Mouse (Mus musculus) lung, embryonic 15.5 days (tissue): Measurements from ENCODE around the gene Neurl4. TPM values are rescaled to one million over a fixed set of nuclear protein-coding genes. Genes with fewer than 3 reads are reported as not detected.

ENCODE experiments used
- ATAC-seq: fragments of 200-750 bp; cut with Nextera tagmentation; 2 replicates; pipeline ENCODE4 v1.8.0; 2017; ENCODE audit warnings: moderate number of reproducible peaks, borderline replicate concordance; ENCODE audit not compliant: low FRiP score, low TSS enrichment; ENCODE audit errors: extremely low read depth
- H3K27ac ChIP-seq: fragments of 300-500 bp; sonication (generic); 2 replicates; pipeline ENCODE4 v1.5.1; 2015; ENCODE audit warnings: moderate library complexity, mild to moderate bottlenecking, inconsistent platforms
- H3K27me3 ChIP-seq: fragments of 300-500 bp; sonication (generic); 2 replicates; pipeline ENCODE4 v1.6.1; 2015; ENCODE audit warnings: inconsistent platforms
- H3K36me3 ChIP-seq: fragments of 300-500 bp; sonication (generic); 2 replicates; pipeline ENCODE4 v1.6.1; 2015; ENCODE audit warnings: inconsistent platforms
- H3K4me1 ChIP-seq: fragments of 300-500 bp; sonication (generic); 2 replicates; pipeline ENCODE4 v1.6.1; 2015; ENCODE audit warnings: inconsistent platforms
- H3K4me2 ChIP-seq: fragments of 300-500 bp; sonication (generic); 2 replicates; pipeline ENCODE4 v1.6.1; 2015; ENCODE audit warnings: inconsistent platforms, mild to moderate bottlenecking, moderate library complexity
- H3K4me3 ChIP-seq: fragments of 300-500 bp; sonication (generic); 2 replicates; pipeline ENCODE4 v1.5.1; 2015; ENCODE audit warnings: mild to moderate bottlenecking, inconsistent platforms
- H3K9ac ChIP-seq: fragments of 300-500 bp; sonication (generic); 2 replicates; pipeline ENCODE4 v1.6.1; 2015; ENCODE audit warnings: inconsistent platforms
- H3K9me3 ChIP-seq: fragments of 300-500 bp; sonication (generic); 2 replicates; pipeline ENCODE4 v1.6.1; 2016; ENCODE audit warnings: inconsistent platforms
- WGBS: fragments of 180-500 bp; shearing (Covaris S2); methylation state at CpG from one replicate; pipeline ENCODE4 v1.1.7; 2015; 5-methylcytosine and 5-hydroxymethylcytosine counted together
- polyA plus RNA-seq: library from polyadenylated mRNA; unstranded; fragments of >200 nt; fragmentation: Nextera tagmentation; extraction: Ambion mirVana; gene quantifications from 2 replicates; pipeline ENCODE4 v1.2.1, GENCODE M21; 2015

The Neurl4 gene
- polyA plus RNA-seq, 1 experiment from 2014 or later, result 7.1 TPM

- peaks cover 38% of the 10 kb centered on the region for H3K4me1 ChIP-seq
Measured at GRCm38 (mm10) chr11:69883527-69884151, 17.2 kb upstream of the Neurl4 start.

GRCm38 (mm10) chr11:69884240-69884639, 16.6 kb upstream of the Neurl4 start:
- Histone ChIP-seq H3K27me3 (no peaks in the 10 kb centered on the region), H3K4me2 (peak overlapping the region; percentile 19), H3K4me3 (no peak overlapping the region), H3K4me1 (peaks cover 32% of the 10 kb centered on the region), H3K9ac (no peak overlapping the region), H3K36me3 (no peaks in the 10 kb centered on the region), H3K27ac (0 out of 2 replicates have a peak overlapping the region, but pooled peaks have one; percentile 32), H3K9me3 (no peaks in the 10 kb centered on the region)
- 43% methylated on average over 9 of the region's 9 CpGs for WGBS
- no peak for ATAC-seq

More at GRCm38 (mm10) chr11:69883527-69884151, 17.2 kb upstream of the Neurl4 start:
- Histone ChIP-seq H3K9ac (no peak overlapping the region), H3K27me3 (no peaks in the 10 kb centered on the region), H3K36me3 (no peaks in the 10 kb centered on the region), H3K9me3 (no peaks in the 10 kb centered on the region), H3K4me2 (no peak overlapping the region), H3K4me3 (no peak overlapping the region), H3K27ac (0 out of 2 replicates have a peak overlapping the region, but pooled peaks have one; percentile 32)
- ATAC-seq, result no peak
- 75% methylated on average over 8 of the region's 8 CpGs for WGBS

GRCm38 (mm10) chr11:69884663-69885062, 16.2 kb upstream of the Neurl4 start:
- peak overlapping the region; percentile 19 for H3K4me2 ChIP-seq
- no peak overlapping the region for H3K4me3 ChIP-seq
- no peak for ATAC-seq
- peaks cover 28% of the 10 kb centered on the region for H3K4me1 ChIP-seq
- no peaks in the 10 kb centered on the region for H3K36me3 ChIP-seq
- no peaks in the 10 kb centered on the region for H3K9me3 ChIP-seq
- WGBS, result 70% methylated on average over 8 of the region's 8 CpGs
- no peaks in the 10 kb centered on the region for H3K27me3 ChIP-seq
- H3K27ac ChIP-seq, result 0 out of 2 replicates have a peak overlapping the region, but pooled peaks have one; percentile 32
- no peak overlapping the region for H3K9ac ChIP-seq

GRCm38 (mm10) chr11:69886907-69887635, 13.8 kb upstream of the Neurl4 start:
- H3K9ac ChIP-seq, result no peak overlapping the region
- WGBS, result 55% methylated on average over 8 of the region's 8 CpGs
- no peaks in the 10 kb centered on the region for H3K27me3 ChIP-seq
- no peak overlapping the region for H3K27ac ChIP-seq
- no peak overlapping the region for H3K4me3 ChIP-seq
- no peak overlapping the region for H3K4me2 ChIP-seq
- no peaks in the 10 kb centered on the region for H3K36me3 ChIP-seq
- ATAC-seq, result no peak
- no peaks in the 10 kb centered on the region for H3K9me3 ChIP-seq
- H3K4me1 ChIP-seq, result peaks cover 23% of the 10 kb centered on the region

DNA sequence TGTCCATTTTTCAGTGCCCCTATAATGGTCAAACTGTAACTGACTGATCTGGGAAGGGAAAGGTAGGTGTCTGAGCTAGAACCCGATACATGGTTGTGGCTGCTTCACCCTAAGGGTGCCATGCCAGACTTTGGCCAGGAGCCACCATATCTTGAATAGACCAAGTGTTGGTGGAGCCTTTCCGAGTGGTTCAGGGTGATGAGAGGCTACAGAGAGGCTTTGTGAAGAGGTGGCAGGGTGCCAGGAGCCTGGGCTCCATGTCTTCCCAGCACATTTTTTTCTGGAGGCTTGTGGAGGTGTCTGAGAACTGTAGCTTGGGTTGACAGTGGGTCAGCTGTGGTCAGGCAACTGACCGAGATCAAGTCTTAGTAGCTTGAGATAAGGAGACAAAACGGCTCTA, 9.4 kb upstream of the Neurl4 start:
- 29% methylated on average over 4 of the region's 4 CpGs for WGBS
- Histone ChIP-seq H3K4me3 (no peak overlapping the region), H3K4me2 (no peak overlapping the region), H3K27ac (0 out of 2 replicates have a peak overlapping the region, but pooled peaks have one; percentile 39), H3K9me3 (no peaks in the 10 kb centered on the region), H3K9ac (no peak overlapping the region), H3K27me3 (no peaks in the 10 kb centered on the region), H3K4me1 (peaks cover 14% of the 10 kb centered on the region), H3K36me3 (no peaks in the 10 kb centered on the region)
- 0 out of 2 replicates have a peak, but pooled peaks have one; percentile 29 for ATAC-seq

GRCm38 (mm10) chr11:69894671-69895070, 6.2 kb upstream of the Neurl4 start:
- H3K4me2 ChIP-seq, result no peak overlapping the region; the same call in 1 of the 2 replicates
- no peaks in the 10 kb centered on the region for H3K9me3 ChIP-seq
- no peak overlapping the region for H3K27ac ChIP-seq
- no peaks in the 10 kb centered on the region for H3K36me3 ChIP-seq
- peaks cover 21% of the 10 kb centered on the region for H3K4me1 ChIP-seq
- no peak overlapping the region for H3K9ac ChIP-seq
- no peaks in the 10 kb centered on the region for H3K27me3 ChIP-seq
- no peak overlapping the region for H3K4me3 ChIP-seq
- 76% methylated on average over 5 of the region's 5 CpGs for WGBS
- no peak for ATAC-seq

- Histone ChIP-seq H3K9ac (no peak within 1 kb of the TSS), H3K27ac (no peak within 1 kb of the TSS)
- ATAC-seq, result no peak
Measured at GRCm38 (mm10) chr11:69895291-69895690, 5.6 kb upstream of the Neurl4 start, which contains the start of gene Acap1. Acap1 (minus strand) TSS chr11:69895539.

DNA sequence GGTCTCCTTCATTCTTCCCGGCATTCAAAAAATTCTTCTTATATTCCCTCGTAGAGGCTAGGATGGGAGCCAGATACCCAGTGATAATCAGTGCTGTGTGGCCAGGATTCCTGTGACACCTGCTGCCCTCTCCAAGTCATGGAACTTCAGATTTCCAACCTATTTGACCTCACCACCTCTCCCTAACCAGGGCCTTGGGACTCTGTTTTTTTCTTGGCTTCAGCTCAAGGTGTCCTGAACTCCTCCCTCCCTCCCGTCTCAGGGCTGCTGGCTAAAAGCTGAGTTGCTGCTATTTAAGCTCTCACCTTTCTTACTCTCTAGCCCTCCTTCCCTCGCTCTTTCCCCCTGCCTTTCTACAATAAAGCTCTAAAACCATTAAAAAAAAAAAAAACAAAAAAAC, 1.0 kb upstream of the Neurl4 start:
- Histone ChIP-seq H3K9ac (peak overlapping the region; percentile 77), H3K36me3 (peaks cover 15% of the 10 kb centered on the region), H3K4me2 (peak overlapping the region; percentile 95), H3K9me3 (no peaks in the 10 kb centered on the region), H3K4me3 (peak overlapping the region; percentile 88), H3K4me1 (peaks cover 26% of the 10 kb centered on the region), H3K27ac (peak overlapping the region; percentile 98), H3K27me3 (no peaks in the 10 kb centered on the region)
- no peak for ATAC-seq
- 9% methylated on average over 4 of the region's 4 CpGs for WGBS

More at GRCm38 (mm10) chr11:69895291-69895690, 5.6 kb upstream of the Neurl4 start, which contains the start of gene Acap1:
- H3K9me3 ChIP-seq, result no peaks in the 10 kb centered on the region
- WGBS, result 59% methylated on average over 4 of the region's 4 CpGs
- peaks cover 24% of the 10 kb centered on the region for H3K4me1 ChIP-seq
- H3K4me3 ChIP-seq, result no peak within 1 kb of the TSS
- H3K4me2 ChIP-seq, result no peak within 1 kb of the TSS; the same call in 1 of the 2 replicates
- no peaks in the 10 kb centered on the region for H3K27me3 ChIP-seq
- no peaks in the 10 kb centered on the region for H3K36me3 ChIP-seq

- under 1% methylated on average over 42 of the region's 42 CpGs for WGBS
- no peaks in the 10 kb centered on the region for H3K9me3 ChIP-seq
Measured at GRCm38 (mm10) chr11:69901406-69901846, 554 bp downstream of the Neurl4 start.

GRCm38 (mm10) chr11:69901993-69902392, 1.1 kb downstream of the Neurl4 start:
- under 1% methylated on average over 39 of the region's 39 CpGs for WGBS
- ATAC-seq, result no peak; the same call in 1 of the 2 replicates
- no peaks in the 10 kb centered on the region for H3K9me3 ChIP-seq
- H3K9ac ChIP-seq, result peak overlapping the region; percentile 77
- peak overlapping the region; percentile 88 for H3K4me3 ChIP-seq
- H3K36me3 ChIP-seq, result peaks cover 35% of the 10 kb centered on the region
- peak overlapping the region; percentile 95 for H3K4me2 ChIP-seq
- peaks cover 26% of the 10 kb centered on the region for H3K4me1 ChIP-seq
- H3K27ac ChIP-seq, result peak overlapping the region; percentile 98
- H3K27me3 ChIP-seq, result no peaks in the 10 kb centered on the region

More at GRCm38 (mm10) chr11:69901406-69901846, 554 bp downstream of the Neurl4 start:
- Histone ChIP-seq H3K4me3 (peak overlapping the region; percentile 88), H3K27me3 (no peaks in the 10 kb centered on the region), H3K36me3 (peaks cover 30% of the 10 kb centered on the region), H3K9ac (peak overlapping the region; percentile 77), H3K4me1 (peaks cover 26% of the 10 kb centered on the region), H3K27ac (peak overlapping the region; percentile 98), H3K4me2 (peak overlapping the region; percentile 95)
- ATAC-seq, result peak; percentile 80

DNA sequence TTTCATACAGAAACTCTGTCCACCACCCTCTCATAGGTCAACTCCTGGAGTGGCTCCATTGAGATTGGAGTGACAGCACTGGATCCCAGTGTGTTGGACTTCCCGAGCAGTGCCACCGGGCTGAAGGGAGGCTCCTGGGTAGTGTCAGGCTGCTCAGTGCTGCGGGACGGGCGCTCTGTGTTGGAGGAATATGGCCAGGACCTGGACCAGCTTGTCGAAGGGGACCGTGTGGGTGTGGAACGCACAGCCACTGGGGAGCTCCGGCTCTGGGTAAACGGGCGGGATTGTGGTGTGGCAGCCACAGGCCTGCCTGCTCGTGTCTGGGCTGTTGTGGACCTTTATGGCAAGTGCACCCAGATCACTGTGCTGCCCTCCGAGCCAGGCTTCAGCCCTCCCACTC, 2.1 kb downstream of the Neurl4 start:
- Histone ChIP-seq H3K27ac (no peak overlapping the region), H3K4me2 (peak overlapping the region; percentile 95), H3K4me1 (peaks cover 26% of the 10 kb centered on the region), H3K27me3 (no peaks in the 10 kb centered on the region), H3K4me3 (peak overlapping the region; percentile 88), H3K36me3 (peaks cover 45% of the 10 kb centered on the region), H3K9ac (peak overlapping the region; percentile 77; the same call in 1 of the 2 replicates), H3K9me3 (no peaks in the 10 kb centered on the region)
- WGBS, result 87% methylated on average over 13 of the region's 13 CpGs
- ATAC-seq, result no peak

GRCm38 (mm10) chr11:69904311-69904710, 3.4 kb downstream of the Neurl4 start:
- H3K4me2 ChIP-seq, result no peak overlapping the region
- H3K27me3 ChIP-seq, result no peaks in the 10 kb centered on the region
- 88% methylated on average over 9 of the region's 9 CpGs for WGBS
- no peak overlapping the region for H3K4me3 ChIP-seq
- H3K9ac ChIP-seq, result no peak overlapping the region
- H3K27ac ChIP-seq, result no peak overlapping the region
- peaks cover 22% of the 10 kb centered on the region for H3K4me1 ChIP-seq
- H3K9me3 ChIP-seq, result no peaks in the 10 kb centered on the region
- no peak for ATAC-seq
- H3K36me3 ChIP-seq, result peaks cover 59% of the 10 kb centered on the region
